Mouse (Mus musculus) T-helper 1 cell (primary cell): ENCODE data around the gene Tekt5.

ENCODE experiments used
- in situ Hi-C: fragments of 300-600 bp; cut with MboI, MseI; formaldehyde crosslinking; loops from one replicate; pipeline ENCODE4 v1.15.1; 2025; ENCODE audit warnings: high pct_unique_total_duplicates

Gene Tekt5

DNA sequence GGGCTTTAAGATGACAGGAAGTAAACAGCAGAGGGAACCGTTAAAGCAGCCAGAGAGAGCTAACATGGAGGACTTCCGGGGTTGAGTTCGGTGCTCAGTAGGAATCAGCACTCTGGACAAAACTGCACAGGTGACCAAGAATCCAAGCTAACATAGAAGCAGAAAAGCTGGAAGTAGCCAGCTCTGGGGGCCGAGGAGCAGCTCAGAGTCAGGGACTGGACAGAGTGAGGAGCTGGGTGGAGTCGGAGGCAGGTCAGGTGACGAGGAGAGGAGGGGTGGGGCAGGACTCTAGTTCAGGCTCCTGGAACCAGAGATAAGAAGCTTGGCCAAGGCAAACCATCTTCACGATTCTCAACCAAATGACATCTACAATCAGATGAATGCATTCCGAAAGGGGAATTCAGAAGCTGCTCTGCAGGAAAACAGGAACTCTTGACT, 11.2 kb downstream of the Tekt5 start:
- in situ Hi-C loops: no loop called here

DNA sequence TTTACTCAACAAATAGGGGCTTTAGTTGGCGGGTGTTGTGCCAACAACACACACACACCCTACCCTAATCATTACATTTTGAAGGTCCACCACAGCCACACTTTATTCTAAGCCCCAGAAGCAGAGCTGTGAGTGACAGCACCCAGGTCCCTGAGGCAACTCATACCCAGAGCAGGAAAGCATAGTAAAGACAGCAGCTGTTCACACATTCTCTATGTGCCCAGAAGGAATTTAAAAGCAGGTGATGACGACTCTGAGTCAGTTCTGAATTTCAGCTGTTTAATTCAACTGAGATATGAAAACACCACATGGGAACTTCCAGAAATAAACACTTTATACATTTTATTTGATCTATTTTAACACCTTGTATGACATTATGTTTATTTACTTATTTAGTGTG, 15.8 kb downstream of the Tekt5 start:
- in situ Hi-C loops: no loop called here

DNA sequence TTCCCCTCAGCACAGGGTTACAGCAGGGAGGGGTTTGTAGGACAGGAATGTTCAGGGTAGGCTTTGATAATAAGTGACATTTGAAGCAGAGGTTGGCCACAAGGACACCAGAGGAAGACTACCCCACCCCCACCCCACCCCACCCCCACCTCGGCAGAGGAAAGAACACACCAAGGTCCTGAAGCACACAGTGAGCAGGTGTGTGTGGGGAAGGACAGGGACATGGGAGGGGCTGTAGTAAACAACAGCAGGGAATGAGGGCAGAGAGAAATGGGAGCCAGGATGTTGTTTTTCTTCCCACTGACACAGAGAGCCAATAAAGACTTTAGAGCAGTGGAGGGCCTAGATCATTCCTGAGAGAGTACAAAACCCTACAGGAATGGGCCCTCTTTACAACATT, 18.0 kb downstream of the Tekt5 start:
- in situ Hi-C loops: no loop called here

DNA sequence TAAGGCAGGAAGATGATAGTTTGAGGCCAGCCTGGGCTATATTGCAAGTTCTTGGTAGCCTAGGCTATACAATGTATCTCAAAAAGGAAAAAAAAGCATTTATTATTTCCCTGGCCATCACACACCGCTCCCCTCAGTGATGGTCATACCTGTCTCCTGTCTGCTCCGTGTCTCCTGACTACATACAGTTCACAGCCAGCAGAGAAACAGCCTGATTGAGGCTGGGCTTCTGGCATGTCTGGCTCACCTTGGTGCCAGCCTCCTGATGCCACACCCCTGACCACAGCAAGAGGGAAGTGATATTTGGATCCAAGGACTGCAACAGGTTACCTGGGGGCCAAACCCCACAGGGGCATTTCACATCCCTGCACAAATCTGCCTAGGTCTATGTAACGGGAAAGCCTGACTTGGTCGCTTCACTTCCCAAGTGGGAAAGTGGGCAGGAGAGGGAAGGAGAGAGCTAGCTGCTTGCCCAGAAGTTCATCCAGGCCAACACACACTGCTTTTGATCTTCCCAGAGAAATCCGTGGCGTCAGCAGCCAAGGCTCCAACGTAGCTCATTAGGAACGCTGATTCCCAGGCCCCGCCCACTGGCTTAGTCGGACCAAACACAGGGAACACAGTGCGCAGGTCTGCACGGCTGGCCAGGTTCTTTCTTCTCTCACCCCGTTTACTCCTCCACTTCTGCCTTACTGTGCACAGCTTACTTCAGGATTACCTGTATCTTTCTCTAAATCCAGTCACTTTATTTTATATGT, 20.9 kb downstream of the Tekt5 start:
- in situ Hi-C loops: no loop called here

DNA sequence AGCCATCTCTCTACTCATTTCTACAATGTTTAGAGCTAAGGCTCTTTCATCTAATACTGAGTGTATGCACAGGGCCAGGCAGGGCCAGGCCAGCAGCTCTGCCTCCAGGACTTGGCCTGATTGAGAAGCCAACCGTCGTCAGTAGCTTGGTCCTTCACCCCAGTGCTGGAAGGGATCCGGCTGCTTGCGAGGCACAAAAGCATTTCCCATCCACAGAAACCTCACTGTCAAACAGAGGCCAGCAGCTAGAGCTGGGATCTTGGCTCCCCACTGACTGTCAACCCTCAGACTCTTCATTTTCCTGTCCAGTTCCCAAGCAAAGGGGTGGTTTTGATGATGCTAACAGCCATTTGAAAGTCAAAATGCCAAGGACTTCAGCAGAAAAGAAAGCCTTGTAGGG, 22.9 kb downstream of the Tekt5 start:
- in situ Hi-C loops: no loop called here

DNA sequence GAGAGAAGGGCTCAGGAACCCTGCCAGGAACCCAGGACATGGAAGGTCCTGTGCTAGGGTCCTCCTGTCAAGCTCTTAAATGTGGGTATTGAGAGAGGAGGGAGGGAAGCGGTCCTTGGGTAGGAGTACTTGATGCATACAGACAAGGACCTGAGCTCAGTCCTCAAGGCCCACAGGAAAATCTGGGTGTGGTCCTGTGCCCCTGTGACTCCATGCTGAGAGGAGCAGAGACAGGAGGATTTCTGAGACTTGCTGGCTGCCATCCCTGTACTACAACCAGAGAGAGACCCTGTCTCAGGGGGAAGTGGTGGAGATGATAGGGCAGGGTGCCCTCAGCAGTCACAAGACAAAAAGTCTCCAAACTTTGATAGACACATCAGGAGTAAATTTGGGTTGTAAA, 25.3 kb downstream of the Tekt5 start:
- in situ Hi-C loops: loop anchor here (10.0 kb wide), 1 partner anchor 305 kb away; no protein-coding TSS in a partner anchor

DNA sequence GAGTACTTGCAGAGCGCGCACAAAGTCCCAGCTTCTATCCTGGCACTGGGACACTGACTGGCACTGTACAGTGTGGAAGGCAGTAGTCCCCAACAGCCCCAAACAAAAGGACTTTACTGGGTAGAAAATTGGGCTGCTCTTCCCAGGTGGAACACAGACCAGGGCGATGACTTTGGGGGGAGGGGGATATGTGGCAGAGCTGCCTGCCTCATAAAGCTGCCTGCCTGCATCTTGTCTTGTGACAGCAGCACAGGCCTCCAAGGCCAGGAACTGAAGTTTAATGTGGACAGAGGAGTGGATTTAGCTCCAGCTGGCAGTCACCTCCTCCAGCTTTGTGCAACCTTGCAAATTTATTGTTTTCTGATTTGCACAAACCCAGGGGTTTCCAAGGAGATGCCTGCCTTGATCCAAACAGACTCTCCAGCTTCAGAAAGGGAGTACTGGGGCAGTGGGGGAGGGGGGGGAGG, 25.8 kb downstream of the Tekt5 start:
- in situ Hi-C loops: loop anchor here (10.0 kb wide), 1 partner anchor 305 kb away; no protein-coding TSS in a partner anchor

DNA sequence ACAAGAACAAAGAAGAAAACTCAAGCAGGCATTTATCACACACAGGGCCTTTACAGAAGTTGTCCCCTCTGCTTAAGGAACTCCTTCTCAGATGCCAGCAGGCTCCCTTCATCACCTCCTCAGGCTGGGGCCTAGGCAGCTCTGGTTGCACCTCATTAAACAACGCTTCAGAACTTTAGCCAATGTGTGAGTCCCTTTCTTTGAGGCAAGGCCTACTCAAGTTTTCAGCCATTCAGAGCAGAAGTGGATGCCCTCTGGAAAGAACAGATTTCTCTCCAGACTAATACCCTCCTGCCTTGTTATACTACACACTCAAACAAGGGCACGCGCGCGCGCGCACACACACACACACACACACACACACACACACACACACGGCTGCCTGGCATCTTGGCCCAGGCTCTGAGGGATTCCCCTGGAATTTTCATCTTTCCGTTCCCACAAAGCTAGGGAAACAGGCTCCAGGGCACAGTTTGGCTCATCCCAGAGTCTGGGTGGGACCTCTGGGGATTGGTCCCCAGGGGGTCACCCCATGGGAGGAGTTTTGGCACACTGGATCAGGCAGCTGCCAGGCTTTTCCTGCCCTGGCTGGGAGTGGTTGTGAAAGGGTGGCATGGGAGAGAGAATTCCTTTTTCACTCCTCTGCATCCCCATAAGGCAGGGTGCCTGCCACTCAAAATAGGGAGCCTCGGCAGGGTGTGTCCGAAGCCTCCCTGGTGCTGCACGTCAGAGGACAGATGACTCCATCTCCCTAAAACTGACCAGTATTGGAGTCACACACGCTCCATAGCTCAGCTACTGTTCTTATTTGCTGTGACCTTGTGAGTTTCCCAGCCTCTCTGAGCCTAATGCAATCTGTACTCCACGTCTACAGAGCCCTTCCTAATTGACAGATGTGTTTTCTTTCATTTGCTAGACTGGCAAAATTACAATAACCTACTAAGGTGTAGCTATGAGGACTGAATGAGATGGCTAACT, 28.8 kb downstream of the Tekt5 start:
- in situ Hi-C loops: loop anchor here (10.0 kb wide), 1 partner anchor 302 kb away; no protein-coding TSS in a partner anchor

DNA sequence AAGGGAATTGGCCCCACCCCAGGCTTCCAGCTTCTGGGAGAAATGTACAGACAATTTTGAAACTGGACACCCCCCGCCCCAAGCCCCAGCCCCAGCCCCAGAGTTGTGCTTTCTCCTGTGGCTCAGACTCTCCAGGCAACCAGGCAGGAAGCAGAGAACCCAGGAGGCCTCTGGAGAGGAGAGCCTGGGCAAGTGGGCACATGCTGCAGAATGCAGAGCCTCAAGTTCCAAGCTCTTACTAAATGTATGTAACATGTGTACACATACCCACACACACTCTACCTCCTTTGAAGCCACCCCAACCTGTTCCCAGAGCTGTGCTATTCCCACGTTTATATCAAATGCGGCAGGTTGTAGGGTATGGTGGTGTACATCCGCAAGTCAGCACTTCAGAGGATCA, 29.5 kb downstream of the Tekt5 start:
- in situ Hi-C loops: loop anchor here (10.0 kb wide), 1 partner anchor 301 kb away; no protein-coding TSS in a partner anchor

DNA sequence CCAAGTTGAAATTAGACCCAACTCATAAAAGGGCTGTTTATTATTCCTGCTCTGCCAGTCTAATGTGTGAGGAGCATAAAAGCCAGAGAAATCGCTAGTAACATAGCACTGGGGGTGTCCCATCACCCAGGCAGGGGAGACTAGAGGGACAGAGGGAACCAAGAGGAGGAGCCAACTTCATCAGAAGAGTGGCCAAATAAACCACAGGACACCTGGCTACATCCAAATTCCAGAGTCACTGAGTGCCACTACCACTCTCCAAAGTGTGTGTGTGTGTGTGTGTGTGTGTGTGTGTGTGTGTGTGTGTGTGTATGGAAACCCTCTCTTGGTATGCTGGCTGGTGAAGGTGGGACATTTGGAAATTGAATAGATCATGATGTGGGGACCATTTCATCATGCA, 32.2 kb downstream of the Tekt5 start:
- in situ Hi-C loops: loop anchor here (10.0 kb wide), 1 partner anchor 298 kb away; no protein-coding TSS in a partner anchor

DNA sequence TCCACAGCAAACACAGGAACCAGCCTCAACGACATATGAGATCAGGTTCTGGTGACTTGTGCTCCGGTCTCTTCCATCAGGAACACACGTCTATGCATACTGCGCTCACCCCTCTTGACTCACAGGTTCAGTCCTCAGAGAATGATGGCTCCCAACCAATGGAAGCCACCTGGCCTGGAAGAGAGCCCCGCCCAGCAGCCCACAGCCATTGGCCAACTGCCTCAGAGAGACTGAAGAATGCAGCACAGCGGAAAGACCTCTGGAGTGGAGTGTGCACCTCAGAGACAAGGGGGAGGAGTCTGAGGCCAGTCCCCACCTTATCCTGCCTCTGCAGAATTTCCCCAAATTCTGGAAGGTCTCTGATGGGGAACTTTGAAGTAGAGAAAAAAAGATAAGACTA, 36.0 kb downstream of the Tekt5 start:
- in situ Hi-C loops: no loop called here

DNA sequence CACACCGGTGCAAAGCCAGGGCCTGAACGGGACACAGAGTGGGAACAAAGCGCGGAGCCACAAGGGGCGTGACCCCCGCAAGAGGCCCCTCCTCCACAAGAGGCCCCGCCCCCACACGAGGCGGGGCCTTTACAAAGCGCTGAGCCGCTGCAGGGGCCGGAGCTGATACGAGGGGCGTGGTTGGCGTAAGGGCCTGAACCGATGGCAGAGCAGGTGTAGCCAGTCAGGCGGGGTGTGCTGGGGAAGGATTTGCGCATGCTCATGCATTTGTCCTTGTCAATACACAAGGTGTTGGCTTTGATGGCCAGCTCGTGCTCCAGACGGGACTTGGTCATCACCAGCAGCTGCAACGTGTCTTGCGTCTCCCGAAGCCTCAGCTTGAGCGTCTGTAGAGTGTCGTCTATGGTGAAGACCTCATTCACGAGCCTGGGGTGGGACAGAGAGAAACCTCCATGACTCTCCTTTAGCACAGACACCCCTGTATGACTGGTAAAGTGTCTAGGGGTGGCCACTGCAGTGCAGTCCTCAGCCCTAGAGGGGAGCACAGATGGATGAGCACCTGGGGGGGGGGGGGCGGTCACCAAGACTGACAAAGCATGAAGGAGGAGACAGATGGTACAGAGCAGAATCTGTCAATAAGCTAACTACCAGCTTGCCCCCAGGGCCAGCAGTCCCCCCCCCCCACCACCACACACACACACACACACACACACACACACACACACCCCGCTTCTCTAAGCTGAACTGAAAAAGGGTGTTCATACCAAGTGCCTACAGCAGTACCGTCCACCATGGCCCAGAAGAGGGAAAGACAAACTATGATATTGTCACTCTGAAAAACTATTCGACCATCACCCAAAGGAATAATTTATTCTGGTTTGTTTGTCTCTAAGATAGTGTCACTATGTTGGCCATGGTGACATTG, 37.0 kb downstream of the Tekt5 start:
- in situ Hi-C loops: no loop called here

DNA sequence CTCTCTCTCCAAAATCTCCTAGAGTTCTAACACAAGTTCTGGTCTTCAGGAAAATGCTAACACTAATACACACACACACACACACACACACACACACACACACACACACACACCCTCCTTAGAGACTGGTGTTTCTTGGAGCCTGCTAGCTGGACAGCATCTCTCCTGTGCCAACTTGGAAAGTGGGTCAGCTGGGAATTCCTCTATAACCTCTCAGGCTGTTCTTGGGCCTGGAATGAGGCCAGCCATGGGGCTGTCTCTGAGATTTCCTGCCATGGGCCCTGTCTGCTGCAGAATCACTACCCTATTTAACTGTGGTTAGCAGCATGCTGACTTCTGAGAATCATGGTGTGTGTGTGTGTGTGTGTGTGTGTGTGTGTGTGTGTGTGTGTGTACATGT, 40.3 kb downstream of the Tekt5 start:
- in situ Hi-C loops: no loop called here

DNA sequence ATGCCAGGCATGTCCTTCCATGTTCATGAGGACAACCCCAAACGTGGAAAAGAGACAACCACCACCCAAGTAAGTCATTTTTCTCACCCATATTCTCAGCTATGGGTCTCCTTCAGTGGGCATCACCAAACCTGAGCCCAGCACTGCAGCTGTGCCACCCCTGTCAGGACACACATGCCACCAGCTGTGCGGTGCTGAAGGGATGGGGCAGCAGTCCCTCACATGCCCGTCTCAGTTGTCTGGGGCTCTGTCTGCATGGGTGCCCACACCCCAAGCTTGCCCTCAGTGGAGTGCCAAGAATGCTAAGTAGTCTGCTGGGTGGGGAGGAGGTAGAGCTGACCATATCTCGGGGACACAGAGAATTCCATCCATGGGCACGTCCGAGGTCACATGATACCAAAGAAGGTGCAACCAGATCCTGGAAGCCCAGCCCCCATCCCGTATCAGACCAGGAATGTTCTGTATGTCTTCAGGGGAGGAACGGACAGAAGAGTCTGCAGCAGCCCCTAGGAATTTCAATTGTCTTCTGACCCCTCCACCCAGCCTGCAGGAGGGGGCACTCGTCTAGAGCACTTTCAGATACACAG, 44.1 kb downstream of the Tekt5 start:
- in situ Hi-C loops: no loop called here

DNA sequence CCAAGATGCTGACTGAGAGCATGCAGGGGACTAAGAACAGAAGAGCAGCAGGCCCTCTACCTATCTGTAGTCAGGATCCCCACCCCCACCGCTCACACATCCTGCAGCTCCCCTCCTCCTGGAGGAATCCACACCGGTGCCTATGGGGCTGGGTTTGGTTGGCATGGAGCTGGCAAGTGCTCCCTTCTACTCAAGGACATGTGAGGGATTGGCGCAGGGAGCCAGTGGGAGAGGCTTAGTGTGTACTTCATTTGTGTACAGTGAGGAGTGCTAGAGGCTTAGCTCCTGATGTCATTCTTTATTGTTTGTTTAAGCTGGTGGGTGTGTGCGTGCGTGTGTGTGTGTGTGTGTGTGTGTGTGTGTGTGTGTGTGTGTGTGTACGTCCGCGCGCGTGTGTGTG, 45.4 kb downstream of the Tekt5 start:
- in situ Hi-C loops: no loop called here

DNA sequence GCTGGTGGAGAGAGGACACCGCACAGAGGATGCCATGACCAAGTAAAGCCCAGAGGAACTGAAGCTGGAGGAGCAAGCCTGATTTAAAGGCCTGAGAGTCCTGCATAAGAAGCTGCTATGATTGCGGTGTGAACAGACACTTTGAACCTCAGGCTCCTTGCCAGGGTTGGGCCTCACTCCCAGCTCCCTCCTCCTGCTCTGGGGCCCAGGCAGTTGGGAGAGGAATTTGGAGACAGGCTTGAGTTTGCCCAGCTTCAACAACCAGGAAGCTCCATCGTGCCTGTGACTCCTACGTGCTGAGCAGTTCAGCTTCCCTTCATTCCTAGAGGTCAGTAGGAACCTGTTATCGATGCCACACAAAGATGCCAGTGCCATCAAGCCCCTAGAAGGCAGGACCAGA, 45.9 kb downstream of the Tekt5 start:
- in situ Hi-C loops: no loop called here

DNA sequence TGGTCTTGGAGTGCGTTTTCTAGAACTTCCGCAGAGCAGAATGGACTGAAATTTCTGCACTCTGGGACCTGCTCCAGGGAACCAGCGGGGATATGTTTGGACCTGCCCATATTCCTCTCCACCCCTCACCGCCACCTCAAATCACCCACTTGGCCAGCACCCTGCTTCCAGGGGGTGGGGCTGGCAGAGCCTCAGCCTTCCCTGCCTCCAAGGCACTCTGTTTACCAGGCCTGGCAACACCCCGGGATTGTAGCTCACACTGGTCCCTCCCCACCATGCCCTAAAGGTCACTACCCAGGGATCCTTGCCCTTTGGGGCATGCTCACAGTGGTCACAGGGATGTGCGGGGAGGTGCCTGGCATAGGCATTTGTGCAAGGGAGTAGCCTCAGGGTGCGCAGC, 47.7 kb downstream of the Tekt5 start:
- in situ Hi-C loops: no loop called here

DNA sequence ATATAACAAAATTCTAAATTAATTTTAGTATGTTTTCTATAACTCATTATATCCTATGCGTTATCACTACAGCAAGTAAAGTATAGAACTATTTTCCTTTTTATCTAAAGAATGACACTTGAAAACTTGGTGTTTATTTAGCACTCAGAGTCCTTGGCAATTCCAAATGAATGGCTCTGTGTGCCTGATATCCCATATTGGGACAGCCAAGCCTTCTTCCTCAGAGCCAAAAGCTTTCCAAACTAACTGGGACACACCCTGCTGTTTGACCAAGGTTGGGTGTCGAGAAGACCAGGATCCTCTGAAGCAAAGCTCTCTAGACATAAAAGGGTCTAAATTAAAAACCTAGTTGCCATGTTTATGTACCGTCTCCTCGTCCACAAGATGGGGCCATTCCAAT, 54.2 kb downstream of the Tekt5 start:
- in situ Hi-C loops: no loop called here

DNA sequence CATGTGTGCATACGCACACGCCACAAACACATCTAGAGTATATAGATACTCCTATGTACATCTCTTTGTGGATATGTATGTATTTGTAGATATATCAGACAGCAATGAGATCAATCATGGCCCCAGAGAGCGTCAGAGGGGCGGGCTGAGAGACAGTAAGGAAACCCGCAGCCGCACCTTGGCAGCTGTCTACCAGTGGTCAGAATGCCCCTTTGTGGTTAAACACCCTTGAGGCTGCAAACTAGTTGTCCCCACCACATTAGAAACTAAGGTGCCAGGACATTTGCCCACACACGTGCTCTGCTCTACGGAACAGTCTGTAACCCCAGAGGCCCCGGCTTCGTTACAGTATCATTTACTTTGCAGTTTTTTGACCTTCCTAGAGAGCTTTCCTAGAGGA, 55.4 kb downstream of the Tekt5 start:
- in situ Hi-C loops: no loop called here

DNA sequence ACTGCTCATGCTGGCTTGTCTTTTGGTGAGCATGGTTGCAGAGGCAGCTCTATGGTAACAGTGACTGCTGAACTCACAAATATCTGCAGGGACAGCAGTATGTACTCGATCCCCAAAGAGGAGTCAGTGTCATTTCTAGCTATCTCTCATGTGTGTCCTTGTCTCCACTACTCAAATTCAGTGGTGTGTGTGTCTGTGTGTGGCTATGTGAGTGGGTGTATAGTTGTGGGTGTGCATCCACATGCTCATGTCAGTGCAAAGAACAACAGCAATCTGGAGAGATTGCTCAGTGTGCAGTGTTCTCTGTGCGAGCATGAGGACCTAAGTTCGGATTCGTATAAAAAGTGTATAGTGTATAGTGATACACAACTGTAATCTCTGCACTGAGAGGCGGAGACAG, 56.7 kb downstream of the Tekt5 start:
- in situ Hi-C loops: no loop called here
